Mouse (Mus musculus): ENCODE measurements at regions not wholly inside any gene's neighbourhood (a gene's known extent, or its start where the extent isn't known, plus 50 kb on each side); places are given as distances from the start of the nearest gene placed in this dataset.

DNA sequence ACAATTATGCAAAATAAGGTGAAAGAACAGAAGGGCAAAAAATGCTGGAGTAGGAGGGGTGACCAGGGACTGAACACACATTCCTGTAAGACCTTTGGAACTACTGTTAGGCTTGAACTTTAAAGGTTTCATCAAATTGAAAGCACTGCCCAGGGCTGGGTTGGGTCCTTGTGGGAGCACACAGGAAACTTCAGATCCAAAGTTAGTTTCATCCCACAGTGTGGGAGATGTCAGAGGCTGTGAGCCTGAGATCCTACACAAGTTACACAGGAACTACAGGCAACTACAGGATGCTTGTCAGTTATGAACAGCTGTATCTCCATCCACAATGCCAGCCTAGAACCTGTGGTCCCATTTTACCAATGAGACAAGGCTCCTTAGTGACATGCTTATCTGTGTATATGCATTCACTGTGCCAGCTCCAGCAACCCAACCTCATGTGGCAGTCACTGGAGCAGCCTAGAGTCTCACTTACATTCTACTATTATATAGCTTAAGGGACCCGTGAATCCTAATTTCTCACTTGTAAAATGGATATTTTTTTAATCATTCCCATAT, 1334.4 kb upstream of the A1bg start:
- no peak for TF ChIP-seq POLR2A (IDR thresholded peaks at IDR 0.05; ENCODE audit: insufficient read depth, low read length)
- TF ChIP-seq CTCF (IDR thresholded peaks at IDR 0.05; ENCODE audit: low read depth, low read length) = no peak
